Mouse (Mus musculus) G1E (cell line): ENCODE measurements around the gene Rdh16f2.

Experiments used
- CTCF ChIP-seq: IDR thresholded peaks from 2 replicates; pipeline ENCODE4 v1.5.1; 2012; ENCODE audit warnings: low read depth, low read length, inconsistent platforms, mixed read lengths
- GATA1 ChIP-seq: IDR thresholded peaks from 2 replicates; pipeline ENCODE4 v1.6.1; 2012; ENCODE audit warnings: borderline replicate concordance, low read length, inconsistent platforms, mixed read lengths
- POLR2AphosphoS5 ChIP-seq: IDR thresholded peaks from 2 replicates; pipeline ENCODE4 v1.6.1; 2012; ENCODE audit warnings: low read depth, low read length, inconsistent platforms; ENCODE audit not compliant: insufficient replicate concordance
- TAL1 ChIP-seq: conservative IDR thresholded peaks from 2 replicates; pipeline ENCODE4 v1.6.1; 2012; ENCODE audit warnings: low read depth, low read length, inconsistent platforms, mixed read lengths

GRCm38 (mm10) chr10:127838539-127838938 lies 27.7 kb upstream of the Rdh16f2 start:
- TF ChIP-seq CTCF (no peak), GATA1 (no peak), POLR2AphosphoS5 (no peak), TAL1 (no peak)
